Mouse (Mus musculus) myocyte (in vitro differentiated cells): ENCODE measurements at regions not wholly inside any gene's neighbourhood (a gene's known extent, or its start where the extent isn't known, plus 50 kb on each side); places are given as distances from the start of the nearest gene placed in this dataset.

Experiments used
- H3K27me3 ChIP-seq: one replicate; pipeline ENCODE4 v1.6.1; 2011; ENCODE audit not compliant: control insufficient read depth, insufficient read depth, insufficient read length
- H3K36me3 ChIP-seq: one replicate; pipeline ENCODE4 v1.6.1; 2011; ENCODE audit not compliant: control insufficient read depth, insufficient read depth
- H3K4me2 ChIP-seq: one replicate; pipeline ENCODE4 v1.6.1; 2011; ENCODE audit warnings: low read depth, control low read depth
- H3K4me3 ChIP-seq: one replicate; pipeline ENCODE4 v1.5.1; 2011; ENCODE audit warnings: mild to moderate bottlenecking, control low read depth, moderate library complexity
- H3K79me2 ChIP-seq: one replicate; pipeline ENCODE4 v1.6.1; 2011; ENCODE audit not compliant: control insufficient read depth, insufficient read depth
- H3ac ChIP-seq: one replicate; pipeline ENCODE4 v1.6.1; 2011; ENCODE audit not compliant: control insufficient read depth, insufficient read length
- CEBPB ChIP-seq: IDR thresholded peaks from 2 replicates; pipeline ENCODE4 v1.6.1; 2011; ENCODE audit warnings: mild to moderate bottlenecking, moderate library complexity; ENCODE audit not compliant: poor library complexity, insufficient read depth, severe bottlenecking
- E2F4 ChIP-seq: IDR thresholded peaks from one replicate; pipeline ENCODE4 v1.6.1; 2011; ENCODE audit warnings: mild to moderate bottlenecking, control low read depth, moderate library complexity; ENCODE audit not compliant: insufficient read depth
- MAX ChIP-seq: IDR thresholded peaks from one replicate; pipeline ENCODE4 v1.6.1; 2011; ENCODE audit warnings: low read depth, mild to moderate bottlenecking, control low read depth
- MYOD1 ChIP-seq, 3 experiments: IDR thresholded peaks; one replicate each; pipeline ENCODE4 v1.6.1; 2011; ENCODE audit warnings: control low read depth in 2 of 3, low read depth in 2 of 3, mild to moderate bottlenecking in 2 of 3, moderate library complexity in 1 of 3; ENCODE audit not compliant: insufficient read length in 2 of 3, control insufficient read depth in 1 of 3
- MYOG ChIP-seq, 3 experiments: IDR thresholded peaks; one replicate each; pipeline ENCODE4 v1.6.1; 2011; ENCODE audit warnings: control low read depth in 2 of 3, low read depth in 2 of 3, mild to moderate bottlenecking in 2 of 3; ENCODE audit not compliant: insufficient read length in 2 of 3, control insufficient read depth in 1 of 3, insufficient read depth in 1 of 3
- POLR2A ChIP-seq: IDR thresholded peaks from one replicate; pipeline ENCODE4 v1.6.1; 2011; ENCODE audit warnings: low read depth, mild to moderate bottlenecking, control low read depth, moderate library complexity; ENCODE audit not compliant: insufficient read length
- POLR2AphosphoS2 ChIP-seq: IDR thresholded peaks from one replicate; pipeline ENCODE4 v1.6.1; 2011; ENCODE audit warnings: low read depth, control low read depth; ENCODE audit not compliant: insufficient read length
- REST ChIP-seq: IDR thresholded peaks from one replicate; pipeline ENCODE4 v1.6.1; 2011; ENCODE audit warnings: mild to moderate bottlenecking, control low read depth, moderate library complexity; ENCODE audit not compliant: insufficient read depth, insufficient read length
- SRF ChIP-seq: IDR thresholded peaks from one replicate; pipeline ENCODE4 v1.6.1; 2011; ENCODE audit warnings: low read depth; ENCODE audit not compliant: control insufficient read depth, insufficient read length
- TCF12 ChIP-seq: IDR thresholded peaks from one replicate; pipeline ENCODE4 v1.6.1; 2011; ENCODE audit warnings: mild to moderate bottlenecking, control low read depth; ENCODE audit not compliant: poor library complexity, insufficient read depth, severe bottlenecking
- TCF3 ChIP-seq: IDR thresholded peaks from one replicate; pipeline ENCODE4 v1.6.1; 2011; ENCODE audit warnings: low read depth, control low read depth; ENCODE audit not compliant: insufficient read length
- USF1 ChIP-seq: IDR thresholded peaks from one replicate; pipeline ENCODE4 v1.6.1; 2011; ENCODE audit warnings: low read depth, mild to moderate bottlenecking, control low read depth, moderate library complexity

GRCm38 (mm10) chr9:43537121-43537520 is 206.7 kb upstream of the Nectin1 start:
- Histone ChIP-seq H3ac (no peak overlapping the region), H3K4me3 (no peak overlapping the region), H3K27me3 (no peaks in the 10 kb centered on the region), H3K79me2 (no peaks in the 10 kb centered on the region), H3K36me3 (no peaks in the 10 kb centered on the region), H3K4me2 (no peak overlapping the region)
- TF ChIP-seq SRF, result no peak
- no peak for TF ChIP-seq REST
- TF ChIP-seq USF1, result no peak
- TF ChIP-seq TCF3, result no peak
- no peak for TF ChIP-seq POLR2A
- TF ChIP-seq MYOG (IDR thresholded peaks at IDR 0.05; ENCODE audit: control insufficient read depth in 1 of 3, insufficient read depth in 1 of 3, insufficient read length in 2 of 3, low read depth in 2 of 3), result no peak
- no peak for TF ChIP-seq E2F4
- no peak for TF ChIP-seq MAX
- no peak for TF ChIP-seq TCF12
- no peak for TF ChIP-seq CEBPB
- TF ChIP-seq POLR2AphosphoS2, result no peak
- TF ChIP-seq MYOD1 (IDR thresholded peaks at IDR 0.05; ENCODE audit: control insufficient read depth in 1 of 3, insufficient read length in 2 of 3, low read depth in 2 of 3), result no peak

- no peaks in the 10 kb centered on the region for H3K36me3 ChIP-seq
- TF ChIP-seq TCF12 (no peak), TCF3 (no peak), CEBPB (no peak), POLR2AphosphoS2 (no peak), SRF (no peak), MYOG (IDR thresholded peaks at IDR 0.05; ENCODE audit: control insufficient read depth in 1 of 3, insufficient read depth in 1 of 3, insufficient read length in 2 of 3, low read depth in 2 of 3) (no peak), MAX (no peak), POLR2A (no peak), USF1 (no peak), E2F4 (no peak)
- no peaks in the 10 kb centered on the region for H3K27me3 ChIP-seq
- no peak overlapping the region for H3K4me2 ChIP-seq
- no peak overlapping the region for H3ac ChIP-seq
- no peaks in the 10 kb centered on the region for H3K79me2 ChIP-seq
- H3K4me3 ChIP-seq, result no peak overlapping the region
These were observed 203.7 kb upstream of the Nectin1 start for GRCm38 (mm10) chr9:43540131-43540530.

GRCm38 (mm10) chr9:43541234-43541633 is 202.6 kb upstream of the Nectin1 start:
- Histone ChIP-seq H3K4me2 (no peak overlapping the region), H3K4me3 (no peak overlapping the region), H3ac (no peak overlapping the region), H3K27me3 (no peaks in the 10 kb centered on the region), H3K79me2 (no peaks in the 10 kb centered on the region), H3K36me3 (no peaks in the 10 kb centered on the region)
- TF ChIP-seq REST, result no peak
- no peak for TF ChIP-seq TCF12
- TF ChIP-seq SRF, result no peak
- TF ChIP-seq CEBPB, result no peak
- no peak for TF ChIP-seq E2F4
- no peak for TF ChIP-seq TCF3
- TF ChIP-seq MYOD1 (IDR thresholded peaks at IDR 0.05; ENCODE audit: control insufficient read depth in 1 of 3, insufficient read length in 2 of 3, low read depth in 2 of 3), result no peak
- no peak for TF ChIP-seq MYOG (IDR thresholded peaks at IDR 0.05; ENCODE audit: control insufficient read depth in 1 of 3, insufficient read depth in 1 of 3, insufficient read length in 2 of 3, low read depth in 2 of 3)
- TF ChIP-seq USF1, result no peak
- no peak for TF ChIP-seq POLR2AphosphoS2
- no peak for TF ChIP-seq POLR2A
- no peak for TF ChIP-seq MAX

DNA sequence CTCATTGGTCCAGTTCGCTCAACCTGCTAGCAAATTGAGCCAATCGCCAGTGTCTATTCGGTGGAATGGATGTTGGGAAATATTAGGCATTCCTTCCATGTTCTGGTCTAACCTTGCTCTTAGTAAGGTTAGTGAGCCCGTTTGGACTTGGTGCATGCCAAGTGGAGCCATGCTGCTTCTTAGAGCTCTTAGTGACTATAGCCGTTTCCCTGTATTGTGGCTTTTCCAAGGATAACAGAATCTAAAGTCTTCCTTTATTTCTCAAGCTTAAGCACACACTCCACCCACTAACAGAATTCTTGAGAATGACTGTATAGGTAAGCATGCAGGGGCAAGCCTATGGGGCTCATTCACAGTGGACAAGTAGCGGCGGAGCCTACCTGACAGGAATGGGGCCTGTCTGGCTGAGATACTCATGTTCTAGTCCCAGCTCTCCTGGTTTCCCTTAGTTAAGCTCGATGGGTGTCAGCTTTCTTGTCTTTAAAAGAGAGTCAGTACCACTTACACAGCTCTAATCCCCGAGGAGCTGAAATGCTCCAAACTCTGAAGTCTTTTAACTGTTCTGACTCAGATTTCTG is 201.6 kb upstream of the Nectin1 start:
- H3K4me3 ChIP-seq, result no peak overlapping the region
- TF ChIP-seq SRF (no peak), TCF12 (no peak), MYOG (IDR thresholded peaks at IDR 0.05; ENCODE audit: control insufficient read depth in 1 of 3, insufficient read depth in 1 of 3, insufficient read length in 2 of 3, low read depth in 2 of 3) (no peak), USF1 (no peak), TCF3 (no peak), MYOD1 (IDR thresholded peaks at IDR 0.05; ENCODE audit: control insufficient read depth in 1 of 3, insufficient read length in 2 of 3, low read depth in 2 of 3) (no peak)

DNA sequence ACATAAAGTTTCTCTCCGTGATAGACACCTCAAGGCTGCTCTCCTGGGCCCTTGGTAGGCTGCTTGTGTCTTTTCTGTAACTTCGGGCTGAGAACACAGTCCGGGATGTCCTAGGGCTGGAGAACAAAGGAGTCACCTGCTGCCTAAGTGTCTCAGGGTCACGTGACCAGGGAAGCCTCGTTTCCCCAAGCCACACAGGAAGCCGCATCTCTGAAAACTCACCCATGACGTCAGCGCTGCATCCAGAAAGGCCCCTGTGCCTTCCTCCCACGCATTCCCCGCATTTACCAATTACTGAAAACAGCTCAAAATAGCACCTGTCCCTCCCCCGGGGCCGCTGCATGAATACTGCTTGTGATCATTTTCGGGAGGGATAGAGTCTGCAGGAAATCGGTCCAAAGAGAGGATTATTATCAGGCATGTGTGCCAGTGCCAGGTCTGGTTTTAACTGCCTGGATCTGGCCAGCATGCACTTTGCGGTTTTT is 198.7 kb upstream of the Nectin1 start:
- TF ChIP-seq REST, result no peak
- TF ChIP-seq MYOG (IDR thresholded peaks at IDR 0.05; ENCODE audit: control insufficient read depth in 1 of 3, insufficient read depth in 1 of 3, insufficient read length in 2 of 3, low read depth in 2 of 3), result no peak
- TF ChIP-seq TCF12, result no peak
- no peak for TF ChIP-seq TCF3
- no peak for TF ChIP-seq POLR2AphosphoS2
- no peak for TF ChIP-seq E2F4
- no peak for TF ChIP-seq POLR2A
- TF ChIP-seq SRF, result no peak
- no peak for TF ChIP-seq USF1
- TF ChIP-seq CEBPB, result no peak
- TF ChIP-seq MAX, result no peak
- TF ChIP-seq MYOD1 (IDR thresholded peaks at IDR 0.05; ENCODE audit: control insufficient read depth in 1 of 3, insufficient read length in 2 of 3, low read depth in 2 of 3), result no peak
- Histone ChIP-seq H3K4me2 (no peak overlapping the region), H3ac (no peak overlapping the region), H3K36me3 (no peaks in the 10 kb centered on the region), H3K27me3 (peaks cover 4% of the 10 kb centered on the region), H3K79me2 (no peaks in the 10 kb centered on the region), H3K4me3 (no peak overlapping the region)

More for the DNA sequence above, 201.6 kb upstream of the Nectin1 start:
- Histone ChIP-seq H3K4me2 (no peak overlapping the region), H3K36me3 (no peaks in the 10 kb centered on the region), H3K27me3 (no peaks in the 10 kb centered on the region), H3ac (no peak overlapping the region), H3K79me2 (no peaks in the 10 kb centered on the region)
